Mouse (Mus musculus) hindbrain, embryonic 11.5 days (tissue): ENCODE measurements around the gene Smim22. TPM values are rescaled to one million over a fixed set of nuclear protein-coding genes. Genes with fewer than 3 reads are reported as not detected.
A peak's percentile ranks its signal among the peaks of the same experiment; 100 is the strongest.

ENCODE experiments used
- ATAC-seq: fragments of 200-750 bp; cut with Nextera tagmentation; 2 replicates; pipeline ENCODE4 v1.8.0; 2017; ENCODE audit warnings: mild to moderate bottlenecking, moderate TSS enrichment, moderate library complexity; ENCODE audit not compliant: low FRiP score
- DNase-seq: peaks from one replicate; pipeline ENCODE4 v3.0.0-alpha.2; 2015; ENCODE audit warnings: low spot score
- H3K27ac ChIP-seq: fragments of 300-500 bp; sonication (generic); 2 replicates; pipeline ENCODE4 v1.5.1; 2014; ENCODE audit warnings: mild to moderate bottlenecking, low read depth, low read length
- H3K27me3 ChIP-seq: fragments of 300-500 bp; sonication (generic); 2 replicates; pipeline ENCODE4 v1.6.1; 2014; ENCODE audit warnings: mild to moderate bottlenecking, low read length, moderate library complexity, mixed read lengths; ENCODE audit not compliant: control insufficient read depth, insufficient read depth
- H3K36me3 ChIP-seq: fragments of 300-500 bp; sonication (generic); 2 replicates; pipeline ENCODE4 v1.6.1; 2014; ENCODE audit warnings: mild to moderate bottlenecking, low read length, moderate library complexity, mixed read lengths; ENCODE audit not compliant: control insufficient read depth, insufficient read depth
- H3K4me1 ChIP-seq: fragments of 300-500 bp; sonication (generic); replicated peaks from 2 replicates; pipeline ENCODE4 v1.6.1; 2014; ENCODE audit warnings: low read length, mixed read lengths; ENCODE audit not compliant: control insufficient read depth, insufficient read depth
- H3K4me2 ChIP-seq: fragments of 300-500 bp; sonication (generic); replicated peaks from 2 replicates; pipeline ENCODE4 v1.6.1; 2014; ENCODE audit warnings: mild to moderate bottlenecking, low read depth, low read length
- H3K4me3 ChIP-seq: fragments of 300-500 bp; sonication (generic); 2 replicates; pipeline ENCODE4 v1.5.1; 2014; ENCODE audit warnings: low read depth, low read length
- H3K9ac ChIP-seq: fragments of 300-500 bp; sonication (generic); 2 replicates; pipeline ENCODE4 v1.6.1; 2014; ENCODE audit warnings: low read depth, low read length
- H3K9me3 ChIP-seq: fragments of 300-500 bp; sonication (generic); 2 replicates; pipeline ENCODE4 v1.6.1; 2016; ENCODE audit warnings: low read length; ENCODE audit not compliant: control insufficient read depth
- WGBS: fragments of 180-500 bp; shearing (Covaris S2); extraction: QIAGEN DNeasy Blood & Tissue Kit; methylation state at CpG from one replicate; pipeline ENCODE4 v1.1.7; 2014; 5-methylcytosine and 5-hydroxymethylcytosine counted together
- polyA plus RNA-seq: library from polyadenylated mRNA; unstranded; fragments of >200 nt; fragmentation: Nextera tagmentation; extraction: Ambion mirVana; gene quantifications from 2 replicates; pipeline ENCODE4 v1.2.1, GENCODE M21; 2014

Smim22 gene
- polyA plus RNA-seq, 1 experiment from 2014 or later, result 3.5 TPM

- Histone ChIP-seq H3K27ac (no peak overlapping the region), H3K36me3 (no peaks in the 10 kb centered on the region), H3K4me3 (no peak overlapping the region), H3K4me1 (no peaks in the 10 kb centered on the region), H3K9ac (no peak overlapping the region), H3K27me3 (no peaks in the 10 kb centered on the region), H3K4me2 (no peak overlapping the region), H3K9me3 (no peaks in the 10 kb centered on the region)
- ATAC-seq, result no peak
- WGBS, result 88% methylated on average over 5 of the region's 5 CpGs
- DNase-seq, result no peak
These were observed 37.8 kb upstream of the Smim22 start for GRCm38 (mm10) chr16:4969055-4969843.

DNA sequence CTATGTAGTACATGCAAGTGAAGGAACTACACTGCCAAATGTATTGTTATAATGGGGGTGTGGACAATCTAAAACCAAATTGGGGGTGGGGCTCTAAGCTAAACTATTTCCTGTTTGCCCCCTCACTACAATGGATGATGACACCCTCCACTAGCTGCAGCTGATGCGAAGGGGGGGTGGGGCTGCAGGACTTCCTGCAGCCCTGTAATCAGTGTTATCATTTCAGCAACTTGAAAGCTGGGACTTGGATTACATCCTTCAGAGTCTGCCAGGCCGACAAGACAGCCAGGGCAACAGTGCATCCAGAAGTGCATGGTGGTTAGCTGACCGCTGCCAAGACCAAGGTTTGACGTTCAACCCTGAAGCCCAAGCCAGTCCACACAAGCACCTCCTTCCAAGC lies 35.5 kb upstream of the Smim22 start:
- no peak for DNase-seq

GRCm38 (mm10) chr16:4974521-4974920 lies 32.6 kb upstream of the Smim22 start:
- Histone ChIP-seq H3K4me2 (no peak overlapping the region), H3K36me3 (no peaks in the 10 kb centered on the region), H3K4me1 (no peaks in the 10 kb centered on the region), H3K9ac (no peak overlapping the region), H3K27me3 (no peaks in the 10 kb centered on the region), H3K27ac (no peak overlapping the region), H3K4me3 (no peak overlapping the region), H3K9me3 (no peaks in the 10 kb centered on the region)
- WGBS, result 82% methylated on average over 5 of the region's 5 CpGs
- no peak for DNase-seq
- no peak for ATAC-seq

More for the DNA sequence above, 35.5 kb upstream of the Smim22 start:
- Histone ChIP-seq H3K4me3 (no peak overlapping the region), H3K36me3 (no peaks in the 10 kb centered on the region), H3K27ac (no peak overlapping the region), H3K9ac (no peak overlapping the region), H3K27me3 (no peaks in the 10 kb centered on the region), H3K4me1 (no peaks in the 10 kb centered on the region), H3K4me2 (no peak overlapping the region), H3K9me3 (no peaks in the 10 kb centered on the region)
- ATAC-seq, result no peak
- 82% methylated on average over 4 of the region's 4 CpGs for WGBS

DNA sequence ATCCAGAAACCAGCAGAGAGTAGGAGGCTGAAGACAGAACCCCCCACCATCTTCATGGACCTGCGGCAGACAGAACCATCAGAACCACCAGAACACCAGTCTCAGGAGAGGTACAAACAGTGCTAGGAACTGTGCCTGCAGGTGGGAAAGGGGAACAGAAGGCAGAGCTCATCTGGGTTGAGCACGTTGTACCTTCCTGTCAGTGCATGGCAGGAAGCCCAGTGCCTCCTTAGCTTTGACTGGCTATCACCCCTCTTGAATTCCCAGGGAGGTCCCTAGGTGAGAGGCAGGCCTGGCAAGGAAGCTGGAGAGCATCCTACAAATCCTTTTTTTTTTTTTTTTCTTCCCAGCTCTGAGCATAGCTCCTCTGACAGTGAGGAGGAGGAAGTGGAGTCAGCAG lies 30.9 kb upstream of the Smim22 start:
- Histone ChIP-seq H3K9ac (no peak overlapping the region), H3K27me3 (no peaks in the 10 kb centered on the region), H3K4me2 (no peak overlapping the region), H3K9me3 (no peaks in the 10 kb centered on the region), H3K4me3 (no peak overlapping the region), H3K36me3 (no peaks in the 10 kb centered on the region), H3K27ac (no peak overlapping the region), H3K4me1 (no peaks in the 10 kb centered on the region)
- DNase-seq (no peak), ATAC-seq (no peak)
- WGBS, result 78% methylated on average over 2 of the region's 2 CpGs

DNA sequence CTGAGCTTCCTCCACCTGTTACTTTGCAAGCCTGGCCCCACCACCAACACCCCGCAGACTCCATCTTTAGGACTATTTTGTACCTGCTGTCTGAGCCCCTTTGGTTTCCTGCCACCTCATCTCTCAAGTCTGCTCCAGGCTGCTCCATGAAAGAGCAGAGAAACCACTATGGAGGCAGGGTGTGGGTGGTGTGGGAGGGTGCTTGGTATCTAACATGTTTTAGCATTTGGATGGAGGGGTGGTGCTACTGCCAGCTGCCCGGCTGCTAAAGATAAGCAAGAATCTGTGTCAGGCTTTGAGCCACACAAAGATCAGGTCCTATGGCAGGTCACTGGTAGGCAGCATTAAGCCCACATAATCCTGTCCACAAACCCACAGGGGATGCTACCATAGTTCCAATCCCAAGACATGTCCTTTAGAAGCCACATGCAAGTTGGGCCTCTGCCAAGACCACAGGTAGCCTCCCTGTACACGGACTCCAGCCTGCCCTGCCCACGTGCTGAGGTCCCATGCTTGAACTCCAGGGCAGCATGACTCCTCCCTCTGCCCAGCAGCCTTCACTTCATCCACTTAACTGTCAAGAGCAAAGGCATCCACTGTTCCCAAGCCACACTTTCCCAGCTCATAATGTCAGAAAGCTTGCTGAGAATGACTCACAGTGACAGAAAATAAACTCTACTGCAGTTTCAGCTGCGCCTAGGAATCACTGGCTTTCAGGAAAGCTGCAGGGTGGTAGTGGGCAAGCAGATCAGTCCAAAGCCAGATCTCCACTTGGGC lies 28.6 kb upstream of the Smim22 start:
- H3K36me3 ChIP-seq, result no peaks in the 10 kb centered on the region
- H3K9me3 ChIP-seq, result no peaks in the 10 kb centered on the region
- no peak overlapping the region for H3K4me3 ChIP-seq
- H3K4me2 ChIP-seq, result no peak overlapping the region
- no peak overlapping the region for H3K9ac ChIP-seq
- WGBS, result 72% methylated on average over 5 of the region's 5 CpGs
- ATAC-seq (no peak), DNase-seq (no peak)
- no peak overlapping the region for H3K27ac ChIP-seq
- H3K27me3 ChIP-seq, result no peaks in the 10 kb centered on the region
- H3K4me1 ChIP-seq, result no peaks in the 10 kb centered on the region

GRCm38 (mm10) chr16:4979755-4980380 lies 27.2 kb upstream of the Smim22 start:
- H3K27me3 ChIP-seq, result no peaks in the 10 kb centered on the region
- ATAC-seq, result no peak
- 75% methylated on average over 4 of the region's 4 CpGs for WGBS
- no peak overlapping the region for H3K4me3 ChIP-seq
- H3K9ac ChIP-seq, result no peak overlapping the region
- H3K36me3 ChIP-seq, result no peaks in the 10 kb centered on the region
- no peaks in the 10 kb centered on the region for H3K9me3 ChIP-seq
- no peaks in the 10 kb centered on the region for H3K4me1 ChIP-seq
- peak; percentile 49 for DNase-seq
- no peak overlapping the region for H3K4me2 ChIP-seq
- no peak overlapping the region for H3K27ac ChIP-seq

- Histone ChIP-seq H3K9me3 (no peaks in the 10 kb centered on the region), H3K4me1 (no peaks in the 10 kb centered on the region), H3K9ac (no peak overlapping the region), H3K27me3 (no peaks in the 10 kb centered on the region), H3K4me3 (no peak overlapping the region), H3K4me2 (no peak overlapping the region), H3K27ac (no peak overlapping the region), H3K36me3 (no peaks in the 10 kb centered on the region)
- DNase-seq (no peak), ATAC-seq (no peak)
- 95% methylated on average over 12 of the region's 12 CpGs for WGBS
These were observed 22.4 kb upstream of the Smim22 start for GRCm38 (mm10) chr16:4984717-4985116.

DNA sequence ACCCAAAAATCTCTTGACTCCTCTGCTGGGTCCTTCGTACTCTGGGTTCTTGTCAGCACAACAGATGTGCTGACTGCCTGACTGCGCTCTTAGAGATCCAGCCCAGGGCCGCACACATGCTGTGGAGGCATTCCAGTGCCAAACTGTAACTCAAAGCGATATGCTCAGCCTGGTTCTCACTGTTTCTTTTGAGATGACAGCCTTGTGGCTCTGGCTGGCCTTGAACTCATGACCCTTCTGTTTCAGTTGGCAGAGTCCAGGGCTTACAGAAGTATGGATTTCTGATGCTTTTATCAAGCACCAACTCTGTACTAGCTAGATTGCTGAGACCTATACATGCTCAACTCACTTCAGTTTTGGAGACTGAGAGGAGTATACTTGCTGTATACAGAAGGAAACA lies 13.8 kb upstream of the Smim22 start:
- H3K4me3 ChIP-seq, result no peak overlapping the region
- ATAC-seq, result no peak
- H3K9me3 ChIP-seq, result no peaks in the 10 kb centered on the region
- no peak overlapping the region for H3K27ac ChIP-seq
- no peaks in the 10 kb centered on the region for H3K27me3 ChIP-seq
- no peaks in the 10 kb centered on the region for H3K36me3 ChIP-seq
- no peaks in the 10 kb centered on the region for H3K4me1 ChIP-seq
- DNase-seq, result no peak
- WGBS, result 80% methylated on average over 4 of the region's 4 CpGs
- H3K9ac ChIP-seq, result no peak overlapping the region
- H3K4me2 ChIP-seq, result no peak overlapping the region
